Mouse (Mus musculus) kidney, adult 9 months (tissue): ENCODE results near the gene Etl4.

Experiments
- DNase-seq: peaks from one replicate; pipeline ENCODE4 v3.0.0; 2022

The Etl4 gene

GRCm38 (mm10) chr2:20583032-20583431, 673.5 kb downstream of the Etl4 start:
- DNase-seq: no peak

DNA sequence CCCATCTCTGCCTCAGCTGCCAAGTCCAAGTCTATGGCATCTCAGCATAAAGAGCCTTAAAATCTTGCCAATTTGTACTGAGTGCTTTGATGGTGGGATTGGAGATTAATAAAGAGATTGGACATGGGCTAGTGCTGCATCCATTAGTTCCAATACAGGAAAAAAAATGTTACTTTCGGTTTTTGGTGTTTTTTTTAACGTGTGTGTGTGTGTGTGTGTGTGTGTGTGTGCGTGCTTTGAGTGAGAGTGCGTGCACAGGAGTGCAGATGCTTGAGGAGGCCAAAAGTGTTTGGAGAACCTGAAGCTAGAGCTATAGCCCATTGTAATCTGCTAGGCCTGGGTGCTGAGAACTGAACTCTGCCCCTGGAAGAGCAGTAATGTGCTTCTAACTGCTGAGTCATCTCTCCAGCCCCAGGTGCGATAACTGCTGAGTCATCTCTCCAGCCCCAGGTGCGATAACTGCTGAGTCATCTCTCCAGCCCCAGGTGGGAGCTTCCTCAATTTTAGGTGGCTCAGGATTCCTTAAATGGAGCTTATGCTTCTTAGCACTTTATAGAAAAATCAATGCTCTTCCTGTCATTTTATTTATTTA, 674.1 kb downstream of the Etl4 start:
- no peak for DNase-seq

DNA sequence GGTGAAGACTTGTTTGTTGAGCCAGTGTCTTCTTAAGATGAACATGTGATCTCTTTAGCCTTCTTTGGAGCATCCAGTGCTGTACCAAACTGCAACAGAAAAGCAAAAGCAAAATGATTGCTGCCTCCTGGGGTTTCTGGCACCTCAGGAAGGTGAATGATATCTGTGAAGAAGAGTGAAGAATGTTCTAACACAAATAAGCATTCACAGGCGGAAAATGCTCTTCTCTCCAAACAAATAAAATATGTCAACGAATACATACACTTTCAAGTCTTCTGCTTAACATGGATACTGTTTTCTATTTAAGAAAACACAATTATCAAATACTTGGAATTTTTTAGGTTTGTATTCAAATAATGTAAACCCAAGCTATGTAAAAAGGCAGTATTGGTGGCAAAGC, 678.3 kb downstream of the Etl4 start:
- no peak for DNase-seq

DNA sequence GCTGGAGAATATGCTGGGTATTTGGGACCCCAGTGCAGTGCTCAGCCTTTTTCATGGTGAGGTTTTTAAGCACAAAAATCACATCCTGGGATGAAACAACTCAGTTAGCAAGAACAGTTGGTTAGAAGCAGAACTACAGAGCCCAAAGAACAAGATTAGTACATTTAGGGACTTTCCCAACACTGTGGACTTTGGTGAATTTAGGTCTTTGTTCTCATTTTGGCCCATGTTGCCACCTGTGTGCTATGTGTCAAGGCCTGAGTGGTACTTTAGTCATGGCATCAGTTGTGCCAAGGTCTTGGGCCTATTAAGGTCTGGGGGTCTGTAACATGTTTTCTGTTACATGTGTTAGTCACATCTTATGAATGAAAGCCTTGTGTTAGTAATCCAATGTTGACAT, 679.1 kb downstream of the Etl4 start:
- no peak for DNase-seq

DNA sequence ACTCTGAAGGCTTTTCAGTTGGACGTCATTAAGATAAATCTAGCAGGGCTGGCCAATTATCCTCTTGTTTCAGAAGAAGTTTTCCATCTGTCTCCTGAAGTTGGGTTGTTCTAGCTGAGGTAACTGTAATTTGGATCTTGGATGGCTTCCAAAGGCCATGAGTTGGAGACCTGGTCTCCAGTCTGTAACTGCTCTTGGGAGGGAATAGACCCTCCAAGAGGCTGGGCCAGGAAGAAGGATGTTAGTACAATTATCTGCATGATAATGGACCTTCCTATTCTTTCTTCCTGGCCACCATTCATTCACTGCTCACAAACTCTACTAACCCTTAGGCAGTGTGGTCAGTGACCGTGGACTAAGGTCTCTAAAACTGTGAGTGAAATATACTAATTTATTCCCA, 684.5 kb downstream of the Etl4 start:
- DNase-seq: no peak

GRCm38 (mm10) chr2:20595000-20595399, 685.4 kb downstream of the Etl4 start:
- no peak for DNase-seq

DNA sequence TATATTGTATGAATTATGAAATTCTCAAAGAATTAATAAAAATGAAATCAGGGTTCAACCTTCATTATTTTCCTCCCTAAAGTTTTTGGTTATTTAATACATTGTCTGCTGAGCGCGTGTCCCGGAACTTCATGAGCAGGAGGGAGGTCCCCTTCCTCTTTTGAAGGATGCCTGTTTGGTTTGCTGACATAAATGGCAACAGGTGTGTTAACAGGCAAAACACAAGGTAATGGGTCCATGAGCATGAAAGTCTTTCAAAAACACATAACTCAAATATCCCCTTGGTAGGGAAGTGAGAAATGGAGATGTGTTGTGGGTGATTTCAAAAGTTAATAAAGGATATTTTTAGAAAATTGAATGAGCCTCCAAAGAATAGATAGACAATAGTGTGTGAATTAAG, 687.0 kb downstream of the Etl4 start:
- DNase-seq: no peak

DNA sequence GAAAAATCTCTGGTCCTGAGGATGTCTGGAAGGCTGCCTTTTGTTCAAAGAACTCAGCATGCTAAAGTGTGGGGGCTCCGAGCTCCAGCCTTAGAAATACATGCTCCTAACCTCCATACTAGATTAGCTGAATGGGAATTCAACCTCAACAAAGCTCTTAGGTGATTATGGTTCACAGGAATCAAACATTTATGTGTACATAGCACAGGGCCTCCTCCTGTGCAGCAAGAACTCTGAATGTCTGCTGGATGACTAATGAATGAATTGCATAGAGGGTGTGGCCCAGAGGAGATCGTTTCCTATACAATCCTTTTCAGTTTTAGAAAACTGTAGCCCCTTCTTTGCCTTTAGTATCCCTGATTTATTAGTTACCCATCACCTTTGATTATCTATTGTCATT, 687.6 kb downstream of the Etl4 start:
- no peak for DNase-seq

GRCm38 (mm10) chr2:20602656-20603055, 693.1 kb downstream of the Etl4 start:
- DNase-seq: no peak

- no peak for DNase-seq
Measured at GRCm38 (mm10) chr2:20603536-20603935, 694.0 kb downstream of the Etl4 start.

DNA sequence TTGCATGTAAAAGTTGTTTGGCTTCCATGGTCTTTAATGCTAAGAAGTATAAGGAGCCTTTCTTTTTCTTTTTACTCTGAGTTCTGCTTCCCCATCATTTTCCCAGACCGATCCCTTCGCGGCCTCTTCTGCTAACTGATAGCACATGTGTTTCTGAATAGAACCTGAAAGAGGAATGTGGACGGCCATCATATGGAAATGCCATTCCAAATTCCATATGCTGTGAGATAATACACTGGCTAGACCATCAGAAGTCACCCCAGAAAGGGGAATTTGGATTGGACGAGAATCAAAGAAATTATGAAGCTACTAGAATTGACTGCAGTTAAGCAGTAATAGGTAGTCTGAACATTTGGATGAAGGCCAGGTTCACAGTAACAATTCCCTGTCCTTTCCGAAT, 694.4 kb downstream of the Etl4 start:
- no peak for DNase-seq

GRCm38 (mm10) chr2:20609203-20609602, 699.6 kb downstream of the Etl4 start:
- no peak for DNase-seq

DNA sequence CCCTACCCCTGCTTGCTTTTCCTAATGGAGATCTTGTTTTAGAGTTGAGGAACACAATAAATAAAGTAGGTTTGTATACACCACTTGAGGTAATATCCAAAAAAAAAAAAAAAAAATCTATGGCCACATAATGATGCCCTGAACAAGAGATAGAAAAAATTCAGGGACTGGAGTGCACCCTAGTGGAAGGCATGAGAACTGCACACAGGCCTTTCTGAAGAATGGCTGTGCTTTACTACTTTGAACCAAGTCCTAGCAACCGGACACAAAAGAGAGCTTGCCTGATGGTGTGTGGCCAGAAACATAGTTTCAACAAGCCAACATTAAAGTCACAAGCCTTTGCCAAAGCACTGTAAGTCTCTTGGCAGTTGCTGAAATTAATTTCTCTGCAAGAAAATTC, 706.4 kb downstream of the Etl4 start:
- DNase-seq: peak; percentile 67

GRCm38 (mm10) chr2:20618396-20618795, 708.8 kb downstream of the Etl4 start:
- DNase-seq: no peak

- DNase-seq: no peak
Measured at GRCm38 (mm10) chr2:20619881-20620280, 710.3 kb downstream of the Etl4 start.

- no peak for DNase-seq
Measured at GRCm38 (mm10) chr2:20629156-20629712, 719.7 kb downstream of the Etl4 start.

DNA sequence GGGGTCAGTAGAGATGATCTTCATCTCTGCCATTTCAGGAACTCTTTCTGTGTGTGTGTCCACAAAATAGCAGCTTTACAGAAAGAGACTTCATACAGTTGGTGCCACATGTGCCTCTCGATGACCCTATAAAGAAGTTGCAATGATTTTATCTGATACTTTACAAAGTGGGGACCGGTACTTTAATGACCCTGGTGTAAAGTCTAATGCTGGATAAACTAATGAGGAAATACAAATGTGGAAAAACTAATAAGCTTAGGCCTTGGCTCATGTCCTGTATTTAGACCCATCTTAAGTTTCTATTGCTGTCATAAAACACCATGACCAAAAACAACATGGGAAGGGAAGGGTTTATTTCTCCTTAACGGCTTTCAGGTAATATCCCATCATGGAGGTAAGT, 729.0 kb downstream of the Etl4 start:
- no peak for DNase-seq

DNA sequence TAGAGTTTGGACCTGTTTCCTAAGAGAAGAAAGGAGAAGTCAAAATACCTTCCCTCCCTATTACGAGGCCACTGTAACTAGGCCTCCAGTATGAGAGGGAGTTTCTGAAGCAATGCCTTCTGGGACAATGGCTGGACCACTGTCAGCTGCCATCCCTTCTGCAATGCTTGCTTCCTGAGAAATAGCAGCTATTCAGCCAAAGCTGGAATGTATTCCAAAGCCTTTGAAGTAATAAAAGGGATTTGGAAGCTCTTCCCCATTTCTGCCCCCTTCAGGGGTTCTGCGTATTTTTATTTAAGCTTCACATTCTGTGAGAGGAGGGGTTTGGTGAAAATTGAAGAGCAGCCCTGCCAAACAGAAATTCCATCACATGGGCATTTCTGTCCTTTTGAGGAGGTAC, 730.1 kb downstream of the Etl4 start:
- no peak for DNase-seq

DNA sequence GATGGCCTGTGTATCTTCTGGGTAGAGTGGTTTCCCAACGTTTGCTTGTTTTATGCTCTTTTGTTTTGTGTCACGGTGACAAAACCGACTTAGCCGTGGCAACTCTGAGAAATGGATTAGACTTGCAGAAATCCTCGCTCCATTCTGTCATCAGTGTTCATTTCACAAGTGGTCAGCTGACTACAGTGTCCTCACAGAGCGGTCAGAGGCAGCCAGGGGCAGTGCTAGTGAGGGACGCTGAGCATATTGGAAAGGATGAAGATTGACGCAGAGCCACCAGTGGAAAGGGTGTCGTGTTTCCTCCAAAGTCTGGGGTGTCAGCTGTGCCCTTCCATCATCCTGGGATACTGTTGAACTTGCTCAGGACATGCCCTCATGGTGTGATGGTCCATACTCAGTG, 733.2 kb downstream of the Etl4 start:
- DNase-seq: no peak

- peak; percentile 74 for DNase-seq
Measured at GRCm38 (mm10) chr2:20649817-20650216, 740.2 kb downstream of the Etl4 start.

- DNase-seq: no peak
Measured at GRCm38 (mm10) chr2:20653116-20653515, 743.5 kb downstream of the Etl4 start.

DNA sequence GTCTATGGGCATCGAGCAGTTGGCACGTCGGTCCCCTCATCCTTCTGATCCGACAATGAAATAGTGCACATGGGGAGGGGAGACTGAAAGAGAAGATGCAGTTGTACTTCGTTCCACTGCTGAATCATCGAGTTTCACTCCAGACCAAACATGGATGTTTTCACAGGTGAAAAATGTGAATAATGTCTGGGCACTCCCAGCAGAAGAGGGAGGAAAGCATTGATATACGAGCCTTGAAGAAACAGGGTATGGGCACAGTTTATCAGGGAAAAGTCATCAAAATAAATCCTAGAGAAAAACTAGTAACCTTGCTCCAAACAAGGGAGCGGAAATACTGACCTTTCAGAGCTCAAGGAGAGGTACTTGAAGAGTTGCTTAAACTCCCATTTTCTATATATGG, 744.5 kb downstream of the Etl4 start:
- no peak for DNase-seq

DNA sequence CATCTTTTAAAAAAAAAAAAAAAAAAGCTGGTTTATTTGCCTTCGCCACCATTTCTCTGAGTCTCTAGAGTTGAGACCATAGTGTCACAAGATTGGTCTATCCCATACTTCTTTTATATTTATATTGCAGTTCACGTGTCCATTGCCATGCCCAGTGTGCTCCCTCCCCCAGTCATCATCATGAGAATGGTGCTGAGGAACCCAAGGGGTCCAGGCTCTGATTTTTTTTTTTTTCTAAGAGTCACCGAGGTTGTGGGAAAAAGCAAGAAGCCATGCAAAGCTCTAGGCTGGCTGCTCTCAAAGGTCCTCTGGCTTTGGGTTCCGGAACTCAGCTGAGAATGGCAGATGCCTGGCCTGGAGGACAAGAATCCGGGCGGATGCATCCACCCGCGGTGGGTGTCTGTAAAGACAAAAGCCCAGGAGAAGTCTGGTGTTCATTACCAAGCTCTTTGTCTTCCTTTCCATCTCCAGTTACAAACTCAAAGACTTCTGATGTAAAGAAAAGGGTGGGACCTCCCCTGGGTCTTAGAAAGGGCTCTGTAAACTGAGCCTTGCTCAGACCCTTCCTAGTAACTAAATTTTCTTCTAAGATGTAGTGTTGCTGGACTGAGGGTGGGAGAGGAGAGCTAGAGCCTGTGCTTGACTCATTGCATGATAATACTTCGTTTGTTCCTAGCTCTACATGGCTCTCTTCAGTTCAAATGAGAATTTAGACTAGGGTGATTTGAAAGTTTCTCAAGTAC, 745.2 kb downstream of the Etl4 start:
- no peak for DNase-seq

DNA sequence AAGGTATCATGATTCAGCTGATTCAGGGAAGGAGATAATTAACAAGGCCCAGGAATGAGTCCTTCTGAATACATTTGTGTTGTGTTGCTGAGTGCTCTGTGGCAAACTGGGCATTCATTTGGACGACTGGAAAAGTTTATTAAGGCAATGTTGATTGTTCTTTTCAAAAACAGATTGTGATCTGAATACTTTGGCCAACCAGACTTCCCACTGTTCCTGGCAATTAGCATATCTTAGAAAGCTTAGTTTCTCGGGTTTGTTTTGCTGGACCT, 745.7 kb downstream of the Etl4 start:
- DNase-seq: peak; percentile 15

GRCm38 (mm10) chr2:20657856-20658255, 748.3 kb downstream of the Etl4 start:
- peak; percentile 17 for DNase-seq
